Mouse (Mus musculus): ENCODE measurements around the gene Gm17428.

DNA sequence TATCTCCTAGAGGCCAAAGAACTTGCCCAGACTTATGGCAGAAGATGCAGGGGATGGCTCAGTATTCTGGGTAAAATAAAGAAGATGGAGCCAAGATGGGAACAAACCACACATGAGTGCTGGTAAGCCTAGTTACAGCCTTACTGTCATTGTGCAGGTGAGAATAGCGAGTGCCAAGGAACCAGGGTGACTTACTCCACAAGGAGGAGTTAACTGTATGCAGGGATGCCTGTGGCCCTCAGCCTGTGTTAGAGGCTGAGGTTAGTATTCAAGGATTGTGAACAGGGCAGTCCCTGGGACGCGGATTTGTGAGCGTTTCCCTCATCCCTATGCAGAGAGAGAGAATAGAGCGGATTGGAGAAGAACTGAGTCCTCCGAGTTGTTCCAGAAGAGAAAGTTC is 25.1 kb upstream of the Gm17428 start:
- TF ChIP-seq CTCF (IDR thresholded peaks at IDR 0.05) (no peak), EP300 (IDR thresholded peaks at IDR 0.05) (no peak)
